Mouse (Mus musculus): ENCODE results near the gene Psmb3. TPM values are rescaled to one million over a fixed set of nuclear protein-coding genes. Genes with fewer than 3 reads are reported as not detected.
A peak's percentile ranks its signal among the peaks of the same experiment; 100 is the strongest.

Psmb3 gene
- total and polyA plus RNA-seq, 3 experiments, result 78.3 to 191 (median 93.4) TPM

GRCm38 (mm10) chr11:97682504-97683055 is 20.6 kb upstream of the Psmb3 start:
- H3K9me3 ChIP-seq (replicated peaks), result no peaks in the 10 kb centered on the region
- H3K4me1 ChIP-seq (ENCODE audit: insufficient read depth, low read depth, low read length), result peaks cover 28% of the 10 kb centered on the region
- H3K27me3 ChIP-seq (ENCODE audit: insufficient read depth, low read length), result peaks cover 31% of the 10 kb centered on the region
- no peak overlapping the region for H3K4me3 ChIP-seq (ENCODE audit: low read depth, low read length)
- DNase-seq (ENCODE audit: low spot score), result no peak
- no peak for ATAC-seq (ENCODE audit: extremely low read depth, insufficient number of reproducible peaks, low FRiP score, poor library complexity, severe bottlenecking)
- TF ChIP-seq GATA2 (IDR thresholded peaks at IDR 0.05; ENCODE audit: borderline replicate concordance, low read depth, low read length) (no peak), TAL1 (conservative IDR thresholded peaks at IDR 0.05; ENCODE audit: low read depth, low read length) (no peak)
- H3K36me3 ChIP-seq (replicated peaks), result peaks cover 45% of the 10 kb centered on the region

GRCm38 (mm10) chr11:97684063-97684680 is 19.0 kb upstream of the Psmb3 start:
- DNase-seq (ENCODE audit: low spot score) (no peak), ATAC-seq (ENCODE audit: extremely low read depth, insufficient number of reproducible peaks, low FRiP score, poor library complexity, severe bottlenecking) (no peak)
- peaks cover 32% of the 10 kb centered on the region for H3K36me3 ChIP-seq (replicated peaks)
- H3K9me3 ChIP-seq (replicated peaks), result no peaks in the 10 kb centered on the region
- TF ChIP-seq GATA2 (IDR thresholded peaks at IDR 0.05; ENCODE audit: borderline replicate concordance, low read depth, low read length) (no peak), POLR2AphosphoS5 (IDR thresholded peaks at IDR 0.05; ENCODE audit: insufficient replicate concordance, low read depth, low read length) (no peak), GATA1 (IDR thresholded peaks at IDR 0.05; ENCODE audit: borderline replicate concordance, low read length) (no peak), CTCF (IDR thresholded peaks at IDR 0.05; ENCODE audit: low read depth, low read length) (no peak), TAL1 (conservative IDR thresholded peaks at IDR 0.05; ENCODE audit: low read depth, low read length) (no peak)
- peaks cover 28% of the 10 kb centered on the region for H3K27me3 ChIP-seq (ENCODE audit: insufficient read depth, low read length)
- peaks cover 28% of the 10 kb centered on the region for H3K4me1 ChIP-seq (ENCODE audit: insufficient read depth, low read depth, low read length)
- H3K4me3 ChIP-seq (ENCODE audit: low read depth, low read length), result no peak overlapping the region

DNA sequence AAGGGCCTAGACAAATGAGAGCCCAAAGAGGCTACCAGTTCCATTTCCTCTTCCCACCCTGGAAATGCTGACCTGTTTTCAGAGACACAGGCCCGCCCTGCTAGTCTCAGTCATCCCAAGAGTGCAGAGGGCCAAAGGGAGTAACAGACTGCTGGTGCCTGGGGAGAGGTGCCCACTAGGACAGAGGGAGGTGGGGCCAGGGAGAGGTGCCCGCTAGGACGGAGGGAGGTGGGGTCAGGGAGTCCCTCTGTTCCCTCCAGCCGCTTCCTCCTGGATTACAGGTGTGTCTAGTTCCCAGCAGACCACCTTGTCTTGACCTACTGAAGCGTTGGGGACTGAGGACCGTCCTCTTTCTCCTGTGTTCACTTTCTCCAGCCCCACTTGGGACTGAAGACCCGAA is 18.4 kb upstream of the Psmb3 start:
- DNase-seq (ENCODE audit: low spot score) (no peak), ATAC-seq (ENCODE audit: extremely low read depth, insufficient number of reproducible peaks, low FRiP score, poor library complexity, severe bottlenecking) (no peak)
- peaks cover 27% of the 10 kb centered on the region for H3K36me3 ChIP-seq (replicated peaks)
- peaks cover 28% of the 10 kb centered on the region for H3K27me3 ChIP-seq (ENCODE audit: insufficient read depth, low read length)
- no peak for TF ChIP-seq CTCF (IDR thresholded peaks at IDR 0.05; ENCODE audit: low read depth, low read length)
- no peak for TF ChIP-seq GATA1 (IDR thresholded peaks at IDR 0.05; ENCODE audit: borderline replicate concordance, low read length)
- TF ChIP-seq GATA2 (IDR thresholded peaks at IDR 0.05; ENCODE audit: borderline replicate concordance, low read depth, low read length), result no peak
- TF ChIP-seq POLR2AphosphoS5 (IDR thresholded peaks at IDR 0.05; ENCODE audit: insufficient replicate concordance, low read depth, low read length), result no peak
- no peak for TF ChIP-seq TAL1 (conservative IDR thresholded peaks at IDR 0.05; ENCODE audit: low read depth, low read length)
- H3K4me3 ChIP-seq (ENCODE audit: low read depth, low read length), result no peak overlapping the region
- H3K9me3 ChIP-seq (replicated peaks), result no peaks in the 10 kb centered on the region
- H3K4me1 ChIP-seq (ENCODE audit: insufficient read depth, low read depth, low read length), result peaks cover 28% of the 10 kb centered on the region

- Histone ChIP-seq H3K27me3 (ENCODE audit: insufficient read depth, low read length) (peaks cover 27% of the 10 kb centered on the region), H3K4me1 (ENCODE audit: insufficient read depth, low read depth, low read length) (peaks cover 28% of the 10 kb centered on the region), H3K4me3 (ENCODE audit: low read depth, low read length) (peak within 1 kb of the TSS; percentile 71), H3K9me3 (replicated peaks) (no peaks in the 10 kb centered on the region), H3K36me3 (replicated peaks) (peaks cover 19% of the 10 kb centered on the region)
- DNase-seq (ENCODE audit: low spot score) (peak; percentile 54), ATAC-seq (ENCODE audit: extremely low read depth, insufficient number of reproducible peaks, low FRiP score, poor library complexity, severe bottlenecking) (peak; percentile 60; the same call in 1 of the 2 replicates)
- TF ChIP-seq CTCF (IDR thresholded peaks at IDR 0.05; ENCODE audit: low read depth, low read length) (no peak), TAL1 (conservative IDR thresholded peaks at IDR 0.05; ENCODE audit: low read depth, low read length) (no peak), POLR2AphosphoS5 (IDR thresholded peaks at IDR 0.05; ENCODE audit: insufficient replicate concordance, low read depth, low read length) (no peak), GATA2 (IDR thresholded peaks at IDR 0.05; ENCODE audit: borderline replicate concordance, low read depth, low read length) (no peak), GATA1 (IDR thresholded peaks at IDR 0.05; ENCODE audit: borderline replicate concordance, low read length) (no peak)
These were observed 17.4 kb upstream of the Psmb3 start, which contains the start of gene Cisd3 for GRCm38 (mm10) chr11:97685613-97686321. Gene Cisd3 (plus strand): TSS chr11:97685826.

- Histone ChIP-seq H3K4me3 (ENCODE audit: low read depth, low read length) (peak overlapping the region; percentile 39; the same call in 1 of the 2 replicates), H3K4me1 (ENCODE audit: insufficient read depth, low read depth, low read length) (peaks cover 28% of the 10 kb centered on the region), H3K9me3 (replicated peaks) (no peaks in the 10 kb centered on the region), H3K36me3 (replicated peaks) (peaks cover 18% of the 10 kb centered on the region), H3K27me3 (ENCODE audit: insufficient read depth, low read length) (peaks cover 30% of the 10 kb centered on the region)
- TF ChIP-seq GATA1 (IDR thresholded peaks at IDR 0.05; ENCODE audit: borderline replicate concordance, low read length) (no peak), GATA2 (IDR thresholded peaks at IDR 0.05; ENCODE audit: borderline replicate concordance, low read depth, low read length) (no peak), CTCF (IDR thresholded peaks at IDR 0.05; ENCODE audit: low read depth, low read length) (no peak), POLR2AphosphoS5 (IDR thresholded peaks at IDR 0.05; ENCODE audit: insufficient replicate concordance, low read depth, low read length) (no peak), TAL1 (conservative IDR thresholded peaks at IDR 0.05; ENCODE audit: low read depth, low read length) (no peak)
- DNase-seq (ENCODE audit: low spot score), result no peak
- no peak for ATAC-seq (ENCODE audit: extremely low read depth, insufficient number of reproducible peaks, low FRiP score, poor library complexity, severe bottlenecking)
These were observed 16.8 kb upstream of the Psmb3 start for GRCm38 (mm10) chr11:97686322-97686908.

DNA sequence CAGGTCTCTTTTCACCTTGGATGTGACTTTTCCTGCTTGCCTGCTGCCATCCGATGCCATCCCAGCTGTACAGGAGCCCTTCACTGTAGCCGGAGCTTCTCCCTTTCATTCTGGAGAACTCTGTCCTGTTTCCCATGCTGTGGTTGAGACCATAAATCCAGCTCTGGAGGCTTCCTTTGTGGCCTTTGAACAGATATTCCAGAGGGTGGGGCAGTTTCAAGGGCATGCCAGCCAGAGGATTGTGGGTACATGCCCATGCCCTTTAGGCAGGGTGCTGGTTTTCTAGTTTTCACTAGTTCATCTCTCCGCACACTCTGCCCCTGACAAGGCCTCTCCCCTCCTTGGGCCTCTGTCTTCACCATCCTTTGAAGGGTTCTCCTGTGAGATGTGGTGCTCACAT is 16.1 kb upstream of the Psmb3 start:
- Histone ChIP-seq H3K4me3 (ENCODE audit: low read depth, low read length) (no peak overlapping the region), H3K9me3 (replicated peaks) (no peaks in the 10 kb centered on the region), H3K36me3 (replicated peaks) (peaks cover 14% of the 10 kb centered on the region), H3K27me3 (ENCODE audit: insufficient read depth, low read length) (peaks cover 34% of the 10 kb centered on the region), H3K4me1 (ENCODE audit: insufficient read depth, low read depth, low read length) (peaks cover 26% of the 10 kb centered on the region)
- no peak for TF ChIP-seq TAL1 (conservative IDR thresholded peaks at IDR 0.05; ENCODE audit: low read depth, low read length)
- TF ChIP-seq GATA2 (IDR thresholded peaks at IDR 0.05; ENCODE audit: borderline replicate concordance, low read depth, low read length), result no peak
- TF ChIP-seq GATA1 (IDR thresholded peaks at IDR 0.05; ENCODE audit: borderline replicate concordance, low read length), result no peak
- TF ChIP-seq CTCF (IDR thresholded peaks at IDR 0.05; ENCODE audit: low read depth, low read length), result no peak
- ATAC-seq (ENCODE audit: extremely low read depth, insufficient number of reproducible peaks, low FRiP score, poor library complexity, severe bottlenecking) (no peak), DNase-seq (ENCODE audit: low spot score) (no peak)
